Mouse (Mus musculus) MEL (cell line): ENCODE results near the gene Focad. TPM values are rescaled to one million over a fixed set of nuclear protein-coding genes. Genes with fewer than 3 reads are reported as not detected.

Experiments used
- DNase-seq: peaks from one replicate; pipeline ENCODE4 v3.0.0; 2011; ENCODE audit warnings: low read depth, low spot score
- H3K27ac ChIP-seq: 2 replicates; pipeline ENCODE4 v1.5.1; 2012; ENCODE audit warnings: low read depth, mild to moderate bottlenecking, control low read depth, low read length, moderate library complexity; ENCODE audit not compliant: control insufficient read depth
- H3K27me3 ChIP-seq, 2 experiments: fragments of 150-350 bp in 1 of 2; sonication (generic) in 1 of 2; 2 replicates each; pipeline ENCODE4 v1.6.1; 2012; ENCODE audit warnings: low read length in 2 of 2, mild to moderate bottlenecking in 2 of 2, improper control_type of control experiment in 1 of 2, moderate library complexity in 1 of 2; ENCODE audit not compliant: insufficient read depth in 2 of 2, control insufficient read depth in 1 of 2
- H3K36me3 ChIP-seq, 2 experiments: 2 replicates each; pipeline ENCODE4 v1.6.1; 2012 to 2014; ENCODE audit warnings: low read length in 2 of 2, improper control_type of control experiment in 1 of 2, inconsistent platforms in 1 of 2, mild to moderate bottlenecking in 1 of 2; ENCODE audit not compliant: insufficient read depth in 2 of 2, control insufficient read depth in 1 of 2
- H3K4me1 ChIP-seq, 2 experiments: fragments of 150-350 bp in 1 of 2; sonication (generic) in 1 of 2; 2 replicates each; pipeline ENCODE4 v1.6.1; 2012; ENCODE audit warnings: low read length in 2 of 2, improper control_type of control experiment in 1 of 2, mild to moderate bottlenecking in 1 of 2; ENCODE audit not compliant: insufficient read depth in 2 of 2, control insufficient read depth in 1 of 2
- H3K4me3 ChIP-seq, 2 experiments: fragments of 150-350 bp in 1 of 2; sonication (generic) in 1 of 2; 2 replicates each; pipeline ENCODE4 v1.5.1; 2012; ENCODE audit warnings: low read depth in 2 of 2, low read length in 2 of 2, mild to moderate bottlenecking in 2 of 2, moderate library complexity in 2 of 2, control low read depth in 1 of 2, improper control_type of control experiment in 1 of 2; ENCODE audit not compliant: control insufficient read depth in 1 of 2, insufficient read depth in 1 of 2
- H3K79me2 ChIP-seq: 2 replicates; pipeline ENCODE4 v1.6.1; 2012; ENCODE audit warnings: mild to moderate bottlenecking, low read length, moderate library complexity; ENCODE audit not compliant: control insufficient read depth, poor library complexity, insufficient read depth
- H3K9ac ChIP-seq: 2 replicates; pipeline ENCODE4 v1.6.1; 2012; ENCODE audit warnings: low read depth, mild to moderate bottlenecking, control low read depth, low read length, moderate library complexity; ENCODE audit not compliant: control insufficient read depth, poor library complexity, severe bottlenecking
- H3K9me3 ChIP-seq: fragments of 150-350 bp; sonication (generic); replicated peaks from 2 replicates; pipeline ENCODE4 v1.6.1; 2012; ENCODE audit warnings: mild to moderate bottlenecking, low read length, improper control_type of control experiment, moderate library complexity; ENCODE audit not compliant: insufficient read depth
- BHLHE40 ChIP-seq: IDR thresholded peaks from 2 replicates; pipeline ENCODE4 v1.6.1; 2012; ENCODE audit warnings: low read depth, mild to moderate bottlenecking, inconsistent platforms, low read length, improper control_type of control experiment, borderline replicate concordance
- CHD1 ChIP-seq: IDR thresholded peaks from 2 replicates; pipeline ENCODE4 v1.6.1; 2012; ENCODE audit warnings: low read depth, mild to moderate bottlenecking, inconsistent platforms, low read length, improper control_type of control experiment
- CHD2 ChIP-seq: IDR thresholded peaks from 2 replicates; pipeline ENCODE4 v1.6.1; 2011; ENCODE audit warnings: low read length, improper control_type of control experiment
- CTCF ChIP-seq, 3 experiments: IDR thresholded peaks in 2 of 3; conservative IDR thresholded peaks in 1 of 3; 2 replicates each; pipeline ENCODE4 v1.5.1; 2011 to 2012; ENCODE audit warnings: low read length in 3 of 3, low read depth in 2 of 3, mild to moderate bottlenecking in 2 of 3, improper control_type of control experiment in 1 of 3, inconsistent platforms in 1 of 3, mixed read lengths in 1 of 3, moderate library complexity in 1 of 3; ENCODE audit not compliant: control insufficient read depth in 1 of 3, insufficient read depth in 1 of 3, poor library complexity in 1 of 3, severe bottlenecking in 1 of 3
- E2F4 ChIP-seq: IDR thresholded peaks from 2 replicates; pipeline ENCODE4 v1.6.1; 2011; ENCODE audit warnings: low read depth, low read length, improper control_type of control experiment, borderline replicate concordance
- ELF1 ChIP-seq: IDR thresholded peaks from 2 replicates; pipeline ENCODE4 v1.6.1; 2014; ENCODE audit warnings: low read depth, mild to moderate bottlenecking, inconsistent platforms, low read length, improper control_type of control experiment, moderate library complexity
- EP300 ChIP-seq, 2 experiments: IDR thresholded peaks; 2 replicates each; pipeline ENCODE4 v1.6.1; 2011; ENCODE audit warnings: improper control_type of control experiment in 2 of 2, low read length in 2 of 2, low read depth in 1 of 2, mild to moderate bottlenecking in 1 of 2
- ETS1 ChIP-seq: IDR thresholded peaks from 2 replicates; pipeline ENCODE4 v1.6.1; 2012; ENCODE audit warnings: low read depth, mild to moderate bottlenecking, inconsistent platforms, low read length, improper control_type of control experiment, moderate library complexity
- GABPA ChIP-seq: IDR thresholded peaks from 2 replicates; pipeline ENCODE4 v1.6.1; 2012; ENCODE audit warnings: low read depth, mild to moderate bottlenecking, inconsistent platforms, low read length, improper control_type of control experiment, moderate library complexity
- GATA1 ChIP-seq: IDR thresholded peaks from 2 replicates; pipeline ENCODE4 v1.6.1; 2011; ENCODE audit warnings: low read depth, low read length, improper control_type of control experiment
- HCFC1 ChIP-seq: IDR thresholded peaks from 2 replicates; pipeline ENCODE4 v1.6.1; 2012; ENCODE audit warnings: low read depth, mild to moderate bottlenecking, inconsistent platforms, low read length, improper control_type of control experiment, moderate library complexity
- JUND ChIP-seq: IDR thresholded peaks from 2 replicates; pipeline ENCODE4 v1.6.1; 2011; ENCODE audit warnings: low read depth, mild to moderate bottlenecking, improper control_type of control experiment, low read length
- KAT2A ChIP-seq: conservative IDR thresholded peaks from 2 replicates; pipeline ENCODE4 v1.6.1; 2012; ENCODE audit warnings: low read depth, low read length, improper control_type of control experiment, inconsistent platforms
- MAFK ChIP-seq: IDR thresholded peaks from 2 replicates; pipeline ENCODE4 v1.6.1; 2011; ENCODE audit warnings: low read depth, mild to moderate bottlenecking, low read length, improper control_type of control experiment, borderline replicate concordance
- MAZ ChIP-seq: IDR thresholded peaks from 2 replicates; pipeline ENCODE4 v1.6.1; 2012; ENCODE audit warnings: low read depth, mild to moderate bottlenecking, inconsistent platforms, low read length, improper control_type of control experiment
- MEF2A ChIP-seq: IDR thresholded peaks from 2 replicates; pipeline ENCODE4 v1.6.1; 2014; ENCODE audit warnings: low read depth, mild to moderate bottlenecking, inconsistent platforms, low read length, improper control_type of control experiment; ENCODE audit not compliant: poor library complexity, insufficient replicate concordance, severe bottlenecking; ENCODE audit errors: extremely low read depth
- MXI1 ChIP-seq: IDR thresholded peaks from 2 replicates; pipeline ENCODE4 v1.6.1; 2011; ENCODE audit warnings: mild to moderate bottlenecking, low read depth, low read length, improper control_type of control experiment
- MYB ChIP-seq: IDR thresholded peaks from 2 replicates; pipeline ENCODE4 v1.6.1; 2011; ENCODE audit warnings: mild to moderate bottlenecking, low read depth, low read length, improper control_type of control experiment
- MYC ChIP-seq: IDR thresholded peaks from 2 replicates; pipeline ENCODE4 v1.6.1; 2011; ENCODE audit warnings: low read depth, mild to moderate bottlenecking, low read length, improper control_type of control experiment, moderate library complexity
- NELFE ChIP-seq: IDR thresholded peaks from 2 replicates; pipeline ENCODE4 v1.6.1; 2011; ENCODE audit warnings: low read depth, low read length, improper control_type of control experiment
- NRF1 ChIP-seq: IDR thresholded peaks from 2 replicates; pipeline ENCODE4 v1.6.1; 2014; ENCODE audit warnings: low read depth, mild to moderate bottlenecking, inconsistent platforms, low read length, improper control_type of control experiment, moderate library complexity; ENCODE audit not compliant: poor library complexity, insufficient read depth, severe bottlenecking
- POLR2A ChIP-seq, 2 experiments: IDR thresholded peaks; 2 replicates each; pipeline ENCODE4 v1.6.1; 2011 to 2012; ENCODE audit warnings: low read length in 2 of 2, mild to moderate bottlenecking in 2 of 2, control low read depth in 1 of 2, improper control_type of control experiment in 1 of 2, low read depth in 1 of 2, moderate library complexity in 1 of 2; ENCODE audit not compliant: control insufficient read depth in 1 of 2, insufficient read depth in 1 of 2, poor library complexity in 1 of 2
- POLR2AphosphoS2 ChIP-seq: IDR thresholded peaks from 2 replicates; pipeline ENCODE4 v1.6.1; 2011; ENCODE audit warnings: low read length, improper control_type of control experiment
- RAD21 ChIP-seq: IDR thresholded peaks from 2 replicates; pipeline ENCODE4 v1.6.1; 2011; ENCODE audit warnings: mild to moderate bottlenecking, low read depth, low read length, improper control_type of control experiment
- RCOR1 ChIP-seq: IDR thresholded peaks from 2 replicates; pipeline ENCODE4 v1.6.1; 2012; ENCODE audit warnings: low read depth, mild to moderate bottlenecking, inconsistent platforms, low read length, improper control_type of control experiment
- SIN3A ChIP-seq: IDR thresholded peaks from 2 replicates; pipeline ENCODE4 v1.6.1; 2012; ENCODE audit warnings: low read length, improper control_type of control experiment, inconsistent platforms
- SMC3 ChIP-seq: IDR thresholded peaks from 2 replicates; pipeline ENCODE4 v1.6.1; 2011; ENCODE audit warnings: low read depth, low read length, improper control_type of control experiment
- TAL1 ChIP-seq: IDR thresholded peaks from 2 replicates; pipeline ENCODE4 v1.6.1; 2012; ENCODE audit warnings: mild to moderate bottlenecking, inconsistent platforms, low read length, moderate library complexity, mixed read lengths
- TBP ChIP-seq: IDR thresholded peaks from 2 replicates; pipeline ENCODE4 v1.8.0; 2011; ENCODE audit warnings: low read depth, low read length, improper control_type of control experiment
- TCF12 ChIP-seq: IDR thresholded peaks from 2 replicates; pipeline ENCODE4 v1.6.1; 2014; ENCODE audit warnings: low read depth, mild to moderate bottlenecking, inconsistent platforms, low read length, improper control_type of control experiment, moderate library complexity
- UBTF ChIP-seq: IDR thresholded peaks from 2 replicates; pipeline ENCODE4 v1.6.1; 2012; ENCODE audit warnings: low read depth, mild to moderate bottlenecking, inconsistent platforms, low read length, improper control_type of control experiment, moderate library complexity, borderline replicate concordance; ENCODE audit not compliant: insufficient read depth
- USF1 ChIP-seq: IDR thresholded peaks from 2 replicates; pipeline ENCODE4 v1.6.1; 2014; ENCODE audit warnings: low read depth, mild to moderate bottlenecking, inconsistent platforms, low read length, improper control_type of control experiment, moderate library complexity
- USF2 ChIP-seq, 2 experiments: IDR thresholded peaks; 2 replicates each; pipeline ENCODE4 v1.6.1; 2011 to 2012; ENCODE audit warnings: improper control_type of control experiment in 2 of 2, low read length in 2 of 2, borderline replicate concordance in 1 of 2, inconsistent platforms in 1 of 2, low read depth in 1 of 2, mild to moderate bottlenecking in 1 of 2; ENCODE audit not compliant: insufficient read depth in 1 of 2
- ZC3H11A ChIP-seq: IDR thresholded peaks from 2 replicates; pipeline ENCODE4 v1.6.1; 2012; ENCODE audit warnings: low read depth, mild to moderate bottlenecking, inconsistent platforms, low read length, improper control_type of control experiment
- ZMIZ1 ChIP-seq: IDR thresholded peaks from 2 replicates; pipeline ENCODE4 v1.6.1; 2012; ENCODE audit warnings: low read depth, mild to moderate bottlenecking, inconsistent platforms, low read length, improper control_type of control experiment, moderate library complexity
- ZNF384 ChIP-seq: IDR thresholded peaks from 2 replicates; pipeline ENCODE4 v1.6.1; 2012; ENCODE audit warnings: low read depth, mild to moderate bottlenecking, inconsistent platforms, low read length, improper control_type of control experiment
- polyA plus RNA-seq, 2 experiments: library from polyadenylated mRNA; stranded (reverse) in 1 of 2; unstranded in 1 of 2; fragments of >175 nt in 1 of 2; fragments of >200 nt in 1 of 2; gene quantifications; 2 replicates each; pipeline versions ENCODE4 v1.2.1 to v1.2.4; 2012; ENCODE audit warnings: low replicate concordance in 2 of 2, low read depth in 1 of 2; ENCODE audit not compliant: insufficient read length in 2 of 2, insufficient read depth in 1 of 2, missing spikeins in 1 of 2
- total RNA-seq: library from RNA; depleted of rRNA; stranded (reverse); fragments of 300-350 nt; gene quantifications from 2 replicates; pipeline ENCODE4 v1.2.3, GENCODE M21; 2012; rRNA removed

The Focad gene
- total RNA-seq (17.8 and 18.5 TPM in 2 replicates), polyA plus RNA-seq (10 to 100 TPM in 1 of 2 experiments, not detected in 1; 19.7 TPM)

- Histone ChIP-seq H3K9me3 (no peaks in the 10 kb centered on the region), H3K36me3 (peaks cover 0 to 2% of the 10 kb centered on the region in 2 experiments; a peak in 2 of 4 replicates), H3K4me1 (peaks cover 0 to 8% of the 10 kb centered on the region in 2 experiments; a peak in 3 of 4 replicates), H3K79me2 (peaks cover 8% of the 10 kb centered on the region), H3K27me3 (no peaks in the 10 kb centered on the region), H3K9ac (peak within 1 kb of the TSS; percentile 83), H3K4me3 (peak within 1 kb of the TSS; percentile 79), H3K27ac (peak within 1 kb of the TSS; percentile 75)
- DNase-seq, result peak; percentile 98
- TF ChIP-seq ZMIZ1 (peak; percentile 94), MAFK (no peak), RAD21 (no peak), SIN3A (peak; percentile 61), KAT2A (no peak), NRF1 (peak; percentile 99), JUND (no peak), HCFC1 (peak; percentile 63), USF2 (IDR thresholded peaks at IDR 0.05; ENCODE audit: borderline replicate concordance in 1 of 2, insufficient read depth in 1 of 2, low read depth in 1 of 2, low read length in 2 of 2) (no peak), GABPA (no peak), SMC3 (no peak), GATA1 (no peak), POLR2A (IDR thresholded peaks at IDR 0.05; ENCODE audit: control insufficient read depth in 1 of 2, insufficient read depth in 1 of 2, low read depth in 1 of 2, low read length in 2 of 2, poor library complexity in 1 of 2) (peak; percentile 95), TBP (peak; percentile 80), MYC (peak; percentile 66; the same call in 1 of the 2 replicates), ETS1 (peak; percentile 31; the same call in 1 of the 2 replicates), ZC3H11A (no peak), EP300 (IDR thresholded peaks at IDR 0.05; ENCODE audit: low read depth in 1 of 2, low read length in 2 of 2) (no peak; a peak in 1 of 4 replicates), MXI1 (peak; percentile 89), POLR2AphosphoS2 (peak; percentile 91), MAZ (peak; percentile 52; the same call in 1 of the 2 replicates), ELF1 (no peak), MYB (no peak), CHD2 (no peak), RCOR1 (no peak), E2F4 (no peak), UBTF (no peak), TAL1 (no peak), CTCF (IDR thresholded peaks at IDR 0.05 in 2 of 3, conservative IDR thresholded peaks at IDR 0.05 in 1 of 3; ENCODE audit: control insufficient read depth in 1 of 3, insufficient read depth in 1 of 3, low read depth in 2 of 3, low read length in 3 of 3, poor library complexity in 1 of 3, severe bottlenecking in 1 of 3) (no peak), MEF2A (no peak), NELFE (peak; percentile 93), USF1 (peak; percentile 38; the same call in 1 of the 2 replicates), BHLHE40 (peak; percentile 88), CHD1 (no peak), TCF12 (peak; percentile 55), ZNF384 (no peak)
These were observed at the start of gene Focad for GRCm38 (mm10) chr4:88094062-88094767. Gene Focad (plus strand): TSS chr4:88094629.
